Mouse (Mus musculus) brain, embryonic 14.5 days (tissue): ENCODE data around the gene Fmnl2.

Experiments used
- CTCF ChIP-seq: fragments of 200-500 bp; IDR thresholded peaks from 2 replicates; pipeline ENCODE4 v1.5.1; 2012; ENCODE audit warnings: inconsistent platforms, mild to moderate bottlenecking, moderate library complexity, borderline replicate concordance; ENCODE audit not compliant: insufficient read depth, insufficient read length; ENCODE audit errors: extremely low read depth
- POLR2A ChIP-seq: fragments of 200-500 bp; IDR thresholded peaks from 2 replicates; pipeline ENCODE4 v1.6.1; 2012; ENCODE audit warnings: mild to moderate bottlenecking, inconsistent platforms, borderline replicate concordance; ENCODE audit not compliant: poor library complexity, insufficient read depth, insufficient read length, severe bottlenecking; ENCODE audit errors: extremely low read depth

DNA sequence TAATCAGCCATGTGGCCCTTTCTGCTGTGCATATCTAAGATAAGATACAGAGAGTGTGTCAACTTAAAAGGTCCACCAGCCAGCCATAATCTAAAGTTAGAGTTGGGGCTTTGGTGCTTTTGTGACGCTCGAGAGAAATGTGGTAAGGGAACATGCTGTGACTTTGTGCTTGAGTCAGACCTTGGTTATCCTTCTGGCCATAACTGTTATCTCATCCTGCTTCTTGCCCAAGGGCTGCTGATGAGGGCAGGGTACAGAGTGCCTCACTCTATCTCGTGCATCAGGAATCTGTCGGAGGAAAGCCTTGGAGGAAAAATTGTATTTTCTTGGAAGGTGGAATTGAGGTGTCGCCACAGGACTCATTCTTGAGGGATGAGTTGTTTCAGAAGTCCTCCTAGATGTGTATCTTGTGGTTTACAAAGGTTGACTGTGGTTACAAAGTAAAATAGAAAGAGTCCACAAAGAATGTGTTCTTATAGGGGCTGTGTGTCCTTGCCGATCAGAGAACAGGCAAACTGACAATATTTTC is 94.6 kb downstream of the Fmnl2 start:
- TF ChIP-seq CTCF = no peak
- no peak for TF ChIP-seq POLR2A
